Mouse (Mus musculus) stomach, postnatal 0 days (tissue): ENCODE data around the gene Tnfrsf9.

Experiments
- CTCF ChIP-seq: IDR thresholded peaks from 2 replicates; pipeline ENCODE4 v1.5.1; 2016; ENCODE audit warnings: antibody characterized with exemption, low read depth, mild to moderate bottlenecking, moderate library complexity
- EP300 ChIP-seq: optimal IDR thresholded peaks from 2 replicates; pipeline ENCODE3; 2016; ENCODE audit warnings: antibody characterized with exemption

DNA sequence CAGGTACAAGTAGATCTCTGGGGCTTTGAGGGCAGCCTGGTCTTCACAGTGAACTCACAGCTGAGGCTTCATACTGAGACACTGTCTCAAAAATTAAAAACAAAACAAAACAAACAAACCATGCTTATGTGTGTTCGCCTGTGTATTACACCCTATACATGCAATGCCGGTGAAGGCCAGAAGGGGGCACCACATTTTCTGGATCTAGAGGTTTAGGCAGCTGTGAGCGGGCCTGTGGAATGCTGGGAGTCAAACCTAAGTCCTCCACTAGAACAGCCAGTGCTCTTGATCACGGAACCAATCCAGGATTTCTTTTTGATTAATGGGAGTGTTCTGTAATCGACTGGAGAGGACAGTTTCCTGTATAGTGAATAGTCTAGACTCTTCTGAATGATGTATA lies 11.6 kb downstream of the Tnfrsf9 start:
- peak; percentile 65 for TF ChIP-seq CTCF
- no peak for TF ChIP-seq EP300
